Comparison of ENCODE assay signal across 24 mouse cellular contexts in genomic region chr13:115252541-115252940, GRCm38 (mm10).
DNase-seq lines count a peak whose midpoint lies in the region; ATAC-seq and TF ChIP-seq lines count a peak whose summit lies in the region.
"Had no signal": no experiment of that assay in that cellular context is flagged by ENCODE, and none has a peak within 500 bp of the region (broad histone marks: within the 10 kb centered on the region; RNA-seq: fewer than 3 reads in every experiment).

No protein-coding gene starts in this region.

- WGBS in lung, postnatal 0 days = 32% methylated on average over 3 of the region's 3 CpGs
- 54% methylated on average over 3 of the region's 3 CpGs for WGBS in kidney, embryonic 14.5 days
- 43% methylated on average over 3 of the region's 3 CpGs for WGBS in kidney, adult 2 months

- H3K9me3 ChIP-seq in lung, postnatal 0 days (ENCODE audit: low read length) = no peaks in the 10 kb centered on the region
- H3K9me3 ChIP-seq in kidney, embryonic 14.5 days (ENCODE audit: control insufficient read depth, low read length) = no peaks in the 10 kb centered on the region
- H3K9me3 ChIP-seq: embryonic facial prominence, embryonic 13.5 days; hindbrain, embryonic 13.5 days; midbrain, embryonic 12.5 days; neural tube, embryonic 12.5 days had no signal

- no peaks in the 10 kb centered on the region for H3K27me3 ChIP-seq in lung, postnatal 0 days (replicated peaks; ENCODE audit: insufficient read depth, low read length)
- no peaks in the 10 kb centered on the region for H3K27me3 ChIP-seq in kidney, embryonic 14.5 days (ENCODE audit: control insufficient read depth, insufficient read depth, low read length)
- no peaks in the 10 kb centered on the region for H3K27me3 ChIP-seq in kidney, adult 2 months (replicated peaks; ENCODE audit: control insufficient read depth, insufficient read depth, low read length)
- H3K27me3 ChIP-seq: embryonic facial prominence, embryonic 13.5 days; hindbrain, embryonic 13.5 days; midbrain, embryonic 12.5 days; neural tube, embryonic 12.5 days had no signal

- no peak for TF ChIP-seq EP300 in lung, postnatal 0 days (IDR thresholded peaks at IDR 0.05)

- H3K9ac ChIP-seq in lung, postnatal 0 days (replicated peaks; ENCODE audit: low read depth) = no peak overlapping the region
- H3K9ac ChIP-seq in kidney, embryonic 14.5 days (ENCODE audit: low read depth, low read length) = no peak overlapping the region
- H3K9ac ChIP-seq: embryonic facial prominence, embryonic 13.5 days; hindbrain, embryonic 13.5 days; midbrain, embryonic 12.5 days; neural tube, embryonic 12.5 days had no signal

- peak; percentile 13 for DNase-seq in lung, postnatal 0 days (ENCODE audit: low spot score)
- DNase-seq in lung, postnatal 4 days = no peak
- peak; percentile 2 for DNase-seq in MEL-GATA-1-ER (ENCODE audit: extremely low read depth, low read depth)
- DNase-seq in embryo, embryonic 11 days = peak; percentile 54
- DNase-seq in right cerebral cortex, postnatal 14 days = no peak
- no peak for DNase-seq in kidney, adult 2 months
- DNase-seq: adrenal gland, postnatal 10 days; cerebellum, postnatal 10 days; gastrocnemius, adult 2 months; heart, postnatal 10 days; kidney, adult 9 months; layer of hippocampus, postnatal 36 days; lung, adult 18-20 months; right cerebral cortex, adult 18-20 months had no signal

- H3K4me1 ChIP-seq in lung, postnatal 0 days (ENCODE audit: insufficient read depth, low read depth, low read length) = no peaks in the 10 kb centered on the region
- no peaks in the 10 kb centered on the region for H3K4me1 ChIP-seq in kidney, embryonic 14.5 days (ENCODE audit: control insufficient read depth, insufficient read depth, low read length)
- H3K4me1 ChIP-seq in kidney, adult 2 months (ENCODE audit: control insufficient read depth, insufficient read depth, low read length) = no peaks in the 10 kb centered on the region
- H3K4me1 ChIP-seq: embryonic facial prominence, embryonic 13.5 days; hindbrain, embryonic 13.5 days; neural tube, embryonic 12.5 days had no signal

- no peak for ATAC-seq in lung, postnatal 0 days
- ATAC-seq in kidney, embryonic 14.5 days (ENCODE audit: low FRiP score, low TSS enrichment) = no peak
- ATAC-seq: CD4-positive, CD25-positive, alpha-beta regulatory T cell, adult 4 months; forebrain, embryonic 16.5 days; inflammation-experienced regulatory T-cells, adult 6 months had no signal

- no peak for TF ChIP-seq CTCF in lung, postnatal 0 days (IDR thresholded peaks at IDR 0.05)
- TF ChIP-seq CTCF in kidney, adult 2 months (conservative IDR thresholded peaks at IDR 0.05; ENCODE audit: insufficient read depth, insufficient read length, low read depth, low read length) = no peak

- H3K4me2 ChIP-seq in lung, postnatal 0 days (replicated peaks; ENCODE audit: low read depth, low read length) = no peak overlapping the region
- no peak overlapping the region for H3K4me2 ChIP-seq in kidney, embryonic 14.5 days (replicated peaks; ENCODE audit: low read depth, low read length)
- H3K4me2 ChIP-seq: embryonic facial prominence, embryonic 13.5 days; heart, embryonic 11.5 days; hindbrain, embryonic 13.5 days; midbrain, embryonic 12.5 days; neural tube, embryonic 12.5 days had no signal

- TF ChIP-seq POLR2A in kidney, adult 2 months (IDR thresholded peaks at IDR 0.05; ENCODE audit: low read depth, low read length) = no peak

- no peak overlapping the region for H3K4me3 ChIP-seq in lung, postnatal 0 days (ENCODE audit: low read depth, low read length)
- no peak overlapping the region for H3K4me3 ChIP-seq in kidney, embryonic 14.5 days (ENCODE audit: low read length)
- no peak overlapping the region for H3K4me3 ChIP-seq in kidney, adult 2 months (ENCODE audit: insufficient read depth, low read depth, low read length)
- H3K4me3 ChIP-seq: embryonic facial prominence, embryonic 13.5 days; gastrocnemius, adult 2 months; hindbrain, embryonic 13.5 days; midbrain, embryonic 12.5 days; neural tube, embryonic 12.5 days had no signal

- H3K27ac ChIP-seq in lung, postnatal 0 days (ENCODE audit: low read length) = no peak overlapping the region
- no peak overlapping the region for H3K27ac ChIP-seq in kidney, embryonic 14.5 days (ENCODE audit: low read depth, low read length)
- no peak overlapping the region for H3K27ac ChIP-seq in kidney, adult 2 months (ENCODE audit: insufficient read depth, low read depth, low read length)
- H3K27ac ChIP-seq: embryonic facial prominence, embryonic 13.5 days; gastrocnemius, adult 2 months; hindbrain, embryonic 13.5 days; macrophage; midbrain, embryonic 12.5 days; neural tube, embryonic 12.5 days had no signal

- no peaks in the 10 kb centered on the region for H3K36me3 ChIP-seq in lung, postnatal 0 days (ENCODE audit: insufficient read depth, low read length)
- no peaks in the 10 kb centered on the region for H3K36me3 ChIP-seq in kidney, embryonic 14.5 days (ENCODE audit: control insufficient read depth, insufficient read depth, low read length)
- H3K36me3 ChIP-seq in kidney, adult 2 months (ENCODE audit: control insufficient read depth, insufficient read depth, low read length) = no peaks in the 10 kb centered on the region
- H3K36me3 ChIP-seq: embryonic facial prominence, embryonic 13.5 days; hindbrain, embryonic 13.5 days; midbrain, embryonic 12.5 days; neural tube, embryonic 12.5 days had no signal

Comparison
In these comparisons a context has a peak if more than half of its experiments do, and no peak if none do; other contexts are left out.
1. DNase-seq: peak in lung, postnatal 0 days (single experiment), MEL-GATA-1-ER (single experiment) and embryo, embryonic 11 days (single experiment); none in lung, postnatal 4 days (0 of 2), right cerebral cortex, postnatal 14 days (single experiment) and kidney, adult 2 months (single experiment).